Mouse (Mus musculus): Measurements from ENCODE around the gene Gna11. TPM values are rescaled to one million over a fixed set of nuclear protein-coding genes. Genes with fewer than 3 reads are reported as not detected.

Gna11 gene
- polyA plus RNA-seq, 1 experiment from 2014 or later = 59.0 TPM

Small RNA genes lying within 50 kb of the gene (microRNA-seq; reads per million reads assigned to microRNA genes)
- not detected for gene Gm25595

Other genes starting within 250 kb of the Gna11 start
- gene Cactin, start 224.1 kb downstream of the Gna11 start, polyA plus RNA-seq (2015; fragmentation: Nextera tagmentation; extraction: Ambion mirVana) = 25.6 and 28.2 TPM in 2 replicates
- 13.6 and 14.7 TPM in 2 replicates for gene Tbxa2r, start 216.5 kb downstream of the Gna11 start, polyA plus RNA-seq (2015; fragmentation: Nextera tagmentation; extraction: Ambion mirVana)
- 0.06 TPM in 1 of 2 replicates, not detected in the other for gene Gipc3, start 201.9 kb downstream of the Gna11 start, polyA plus RNA-seq (2015; fragmentation: Nextera tagmentation; extraction: Ambion mirVana)
- 81.9 and 90.9 TPM in 2 replicates for gene Hmg20b, start 194.7 kb downstream of the Gna11 start, polyA plus RNA-seq (2015; fragmentation: Nextera tagmentation; extraction: Ambion mirVana)
- gene Mfsd12, start 187.7 kb downstream of the Gna11 start, polyA plus RNA-seq (2015; fragmentation: Nextera tagmentation; extraction: Ambion mirVana) = 10.7 and 11.1 TPM in 2 replicates
- 0.98 and 1.1 TPM in 2 replicates for gene 4930404N11Rik, start 179.4 kb downstream of the Gna11 start, polyA plus RNA-seq (2015; fragmentation: Nextera tagmentation; extraction: Ambion mirVana)
- gene Fzr1, start 166.7 kb downstream of the Gna11 start, polyA plus RNA-seq (2015; fragmentation: Nextera tagmentation; extraction: Ambion mirVana) = 72.2 and 78.1 TPM in 2 replicates
- gene Dohh, start 160.8 kb downstream of the Gna11 start, polyA plus RNA-seq (2015; fragmentation: Nextera tagmentation; extraction: Ambion mirVana) = 69.7 and 73.6 TPM in 2 replicates
- 2.1 and 2.3 TPM in 2 replicates for gene Gm48551, start 160.7 kb downstream of the Gna11 start, polyA plus RNA-seq (2015; fragmentation: Nextera tagmentation; extraction: Ambion mirVana)
- gene Gm48552, start 156.2 kb downstream of the Gna11 start, polyA plus RNA-seq (2015; fragmentation: Nextera tagmentation; extraction: Ambion mirVana) = 0.82 and 1.1 TPM in 2 replicates
- gene Smim24, start 152.1 kb downstream of the Gna11 start, polyA plus RNA-seq (2015; fragmentation: Nextera tagmentation; extraction: Ambion mirVana) = 2.7 and 3.1 TPM in 2 replicates
- gene Nfic, start 89.6 kb downstream of the Gna11 start, polyA plus RNA-seq (2015; fragmentation: Nextera tagmentation; extraction: Ambion mirVana) = 56.6 and 57.4 TPM in 2 replicates
- 0.15 and 0.16 TPM in 2 replicates for gene Celf5, start 62.5 kb downstream of the Gna11 start, polyA plus RNA-seq (2015; fragmentation: Nextera tagmentation; extraction: Ambion mirVana)
- 51.7 and 53.8 TPM in 2 replicates for gene Ncln, start 48.8 kb downstream of the Gna11 start, polyA plus RNA-seq (2015; fragmentation: Nextera tagmentation; extraction: Ambion mirVana)
- 0.53 and 0.62 TPM in 2 replicates for gene S1pr4, start 45.1 kb downstream of the Gna11 start, polyA plus RNA-seq (2015; fragmentation: Nextera tagmentation; extraction: Ambion mirVana)
- 1.5 and 2.0 TPM in 2 replicates for gene Gna15, start 21.0 kb downstream of the Gna11 start, polyA plus RNA-seq (2015; fragmentation: Nextera tagmentation; extraction: Ambion mirVana)
- gene Aes, start 14.3 kb upstream of the Gna11 start, polyA plus RNA-seq (2015; fragmentation: Nextera tagmentation; extraction: Ambion mirVana) = 629 and 649 TPM in 2 replicates
- 23.4 and 26.4 TPM in 2 replicates for gene Tle2, start 29.4 kb upstream of the Gna11 start, polyA plus RNA-seq (2015; fragmentation: Nextera tagmentation; extraction: Ambion mirVana)
- gene Tle6, start 55.9 kb upstream of the Gna11 start, polyA plus RNA-seq (2015; fragmentation: Nextera tagmentation; extraction: Ambion mirVana) = 30.1 and 30.4 TPM in 2 replicates
- gene BC025920, start 61.1 kb upstream of the Gna11 start, polyA plus RNA-seq (2015; fragmentation: Nextera tagmentation; extraction: Ambion mirVana) = 0.44 and 0.64 TPM in 2 replicates
- gene Sirt6, start 82.6 kb upstream of the Gna11 start, polyA plus RNA-seq (2015; fragmentation: Nextera tagmentation; extraction: Ambion mirVana) = 24.6 and 25.6 TPM in 2 replicates
- gene Ankrd24, start 83.3 kb upstream of the Gna11 start, polyA plus RNA-seq (2015; fragmentation: Nextera tagmentation; extraction: Ambion mirVana) = 10.3 and 10.6 TPM in 2 replicates
- 3.1 and 3.4 TPM in 2 replicates for gene Gm10778, start 103.9 kb upstream of the Gna11 start, polyA plus RNA-seq (2015; fragmentation: Nextera tagmentation; extraction: Ambion mirVana)
- gene Zfp433, start 159.6 kb upstream of the Gna11 start, polyA plus RNA-seq (2015; fragmentation: Nextera tagmentation; extraction: Ambion mirVana) = 8.3 and 8.9 TPM in 2 replicates
- 4.0 and 4.5 TPM in 2 replicates for gene Gm3055, start 226.0 kb upstream of the Gna11 start, polyA plus RNA-seq (2015; fragmentation: Nextera tagmentation; extraction: Ambion mirVana)